Mouse (Mus musculus) lung, embryonic 15.5 days (tissue): ENCODE measurements around the gene Rhox4a. TPM values are rescaled to one million over a fixed set of nuclear protein-coding genes. Genes with fewer than 3 reads are reported as not detected.
"Not testable (repeated sequence)": the region's sequence is repeated elsewhere in the genome, so short reads cannot be mapped to it uniquely, and the experiment has no call there.

ENCODE experiments used
- ATAC-seq: fragments of 200-750 bp; cut with Nextera tagmentation; 2 replicates; pipeline ENCODE4 v1.8.0; 2017; ENCODE audit warnings: moderate number of reproducible peaks, borderline replicate concordance; ENCODE audit not compliant: low FRiP score, low TSS enrichment; ENCODE audit errors: extremely low read depth
- H3K27ac ChIP-seq: fragments of 300-500 bp; sonication (generic); 2 replicates; pipeline ENCODE4 v1.5.1; 2015; ENCODE audit warnings: moderate library complexity, mild to moderate bottlenecking, inconsistent platforms
- H3K27me3 ChIP-seq: fragments of 300-500 bp; sonication (generic); 2 replicates; pipeline ENCODE4 v1.6.1; 2015; ENCODE audit warnings: inconsistent platforms
- H3K36me3 ChIP-seq: fragments of 300-500 bp; sonication (generic); 2 replicates; pipeline ENCODE4 v1.6.1; 2015; ENCODE audit warnings: inconsistent platforms
- H3K4me1 ChIP-seq: fragments of 300-500 bp; sonication (generic); 2 replicates; pipeline ENCODE4 v1.6.1; 2015; ENCODE audit warnings: inconsistent platforms
- H3K4me2 ChIP-seq: fragments of 300-500 bp; sonication (generic); 2 replicates; pipeline ENCODE4 v1.6.1; 2015; ENCODE audit warnings: inconsistent platforms, mild to moderate bottlenecking, moderate library complexity
- H3K4me3 ChIP-seq: fragments of 300-500 bp; sonication (generic); 2 replicates; pipeline ENCODE4 v1.5.1; 2015; ENCODE audit warnings: mild to moderate bottlenecking, inconsistent platforms
- H3K9ac ChIP-seq: fragments of 300-500 bp; sonication (generic); 2 replicates; pipeline ENCODE4 v1.6.1; 2015; ENCODE audit warnings: inconsistent platforms
- H3K9me3 ChIP-seq: fragments of 300-500 bp; sonication (generic); 2 replicates; pipeline ENCODE4 v1.6.1; 2016; ENCODE audit warnings: inconsistent platforms
- WGBS: fragments of 180-500 bp; shearing (Covaris S2); methylation state at CpG from one replicate; pipeline ENCODE4 v1.1.7; 2015; 5-methylcytosine and 5-hydroxymethylcytosine counted together
- polyA plus RNA-seq: library from polyadenylated mRNA; unstranded; fragments of >200 nt; fragmentation: Nextera tagmentation; extraction: Ambion mirVana; gene quantifications from 2 replicates; pipeline ENCODE4 v1.2.1, GENCODE M21; 2015

Gene Rhox4a
- polyA plus RNA-seq: not detected in 2 replicates

DNA sequence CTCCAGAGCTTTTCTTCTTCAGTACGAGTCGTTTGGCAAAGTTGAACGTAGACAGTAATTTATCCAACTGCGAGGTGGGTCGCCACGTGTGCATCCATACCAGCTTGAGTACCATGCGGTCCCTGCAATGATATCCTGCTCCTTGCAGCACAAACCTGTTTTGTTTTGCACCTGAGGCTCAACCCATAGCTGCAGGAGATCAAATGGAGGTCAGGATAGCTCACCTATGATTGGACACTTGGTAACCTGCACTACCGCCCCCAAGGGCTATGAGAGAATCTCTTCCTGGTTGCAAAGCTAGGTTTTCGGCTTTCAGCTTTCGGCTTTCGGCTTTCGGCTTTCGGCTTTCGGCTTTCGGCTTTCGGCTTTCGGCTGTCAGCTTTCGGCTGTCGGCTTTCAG, at the start of gene Rhox4a:
Gene Rhox4a, plus strand, starts transcription at position 301 of the 400 bp plus-strand sequence.
- H3K9me3 ChIP-seq, ATAC-seq, H3K27me3 ChIP-seq, H3K4me3 ChIP-seq, H3K4me1 ChIP-seq, H3K4me2 ChIP-seq, H3K9ac ChIP-seq, H3K36me3 ChIP-seq, H3K27ac ChIP-seq: not testable (repeated sequence)
- 80% methylated on average over 8 of the region's 19 CpGs for WGBS

- not testable (repeated sequence) for H3K36me3 ChIP-seq, H3K4me1 ChIP-seq, H3K4me3 ChIP-seq, H3K9ac ChIP-seq, ATAC-seq, H3K27me3 ChIP-seq, H3K27ac ChIP-seq, H3K4me2 ChIP-seq, H3K9me3 ChIP-seq
- 54% methylated on average over 1 of the region's 1 CpGs for WGBS
Observed at GRCm38 (mm10) chrX:37222158-37222557, 43.0 kb upstream of the Rhox4a start, which contains the start of gene Rhox1. Rhox1 (minus strand) TSS chrX:37222258.

DNA sequence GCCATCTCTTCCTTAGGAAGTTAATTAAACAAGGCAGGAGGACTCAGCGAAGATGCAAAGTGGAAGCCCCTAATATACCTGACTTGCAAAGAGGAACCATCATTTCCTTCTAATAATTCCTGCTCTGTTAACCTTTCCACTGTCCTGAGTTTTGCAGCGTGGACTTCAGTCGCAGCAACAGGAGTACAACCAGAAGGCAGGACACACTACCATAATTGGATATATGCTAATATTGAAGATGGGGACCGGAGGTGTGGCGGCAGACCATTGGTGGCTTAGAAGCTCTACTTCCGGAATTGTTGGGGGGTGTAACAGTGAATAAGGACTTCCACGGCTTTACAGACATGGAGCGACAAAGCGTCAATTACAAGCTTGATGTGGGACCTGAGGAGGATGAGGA, 20.5 kb upstream of the Rhox4a start, which contains the start of gene Rhox2a:
Gene Rhox2a, plus strand, starts transcription at position 301 of the 400 bp plus-strand sequence.
- H3K27me3 ChIP-seq, H3K9ac ChIP-seq, H3K4me1 ChIP-seq, ATAC-seq, H3K4me3 ChIP-seq, H3K9me3 ChIP-seq, H3K4me2 ChIP-seq, H3K27ac ChIP-seq, H3K36me3 ChIP-seq: not testable (repeated sequence)
- 100% methylated on average over 2 of the region's 9 CpGs for WGBS

DNA sequence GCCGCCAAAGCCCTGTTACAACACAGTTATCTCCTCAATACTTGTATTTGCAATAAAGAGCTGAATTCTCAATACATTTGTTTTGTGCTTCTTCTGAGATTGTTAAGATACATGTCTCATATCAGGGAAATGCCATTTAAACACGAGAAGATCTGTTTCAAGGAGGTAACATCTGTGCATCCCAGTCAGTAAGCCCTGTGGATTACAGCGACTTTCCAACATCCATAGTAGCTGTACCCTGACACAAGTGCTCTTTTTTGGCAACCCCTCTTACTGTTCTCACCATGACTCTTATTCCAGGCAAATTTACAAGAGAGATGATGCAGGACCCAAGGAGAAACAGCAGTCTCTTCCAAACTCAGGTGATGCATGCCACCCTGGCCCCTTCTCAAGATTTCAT, 15.5 kb upstream of the Rhox4a start, which contains the start of gene Rhox3a:
Gene Rhox3a, plus strand, starts transcription at position 301 of the 400 bp plus-strand sequence.
- H3K9ac ChIP-seq, H3K27ac ChIP-seq, H3K4me1 ChIP-seq, H3K4me2 ChIP-seq, H3K9me3 ChIP-seq, H3K4me3 ChIP-seq, ATAC-seq, H3K27me3 ChIP-seq, H3K36me3 ChIP-seq: not testable (repeated sequence)
- 100% methylated on average over 1 of the region's 3 CpGs for WGBS

Other genes starting within 250 kb of the Rhox4a start
- not detected in 2 replicates for gene Sowahd, start 216.5 kb upstream of the Rhox4a start, polyA plus RNA-seq
- gene Rpl39, start 179.9 kb upstream of the Rhox4a start, polyA plus RNA-seq: 509 and 532 TPM in 2 replicates
- gene Upf3b, start 155.0 kb upstream of the Rhox4a start, polyA plus RNA-seq: 18.7 and 20.7 TPM in 2 replicates
- 11.8 and 14.3 TPM in 2 replicates for gene Nkap, start 138.5 kb upstream of the Rhox4a start, polyA plus RNA-seq
- 0.31 and 0.64 TPM in 2 replicates for gene Akap14, start 96.5 kb upstream of the Rhox4a start, polyA plus RNA-seq
- gene Ndufa1, start 74.2 kb upstream of the Rhox4a start, polyA plus RNA-seq: 399 and 410 TPM in 2 replicates
- 8.4 and 9.1 TPM in 2 replicates for gene Rnf113a1, start 74.1 kb upstream of the Rhox4a start, polyA plus RNA-seq
- not detected in 2 replicates for gene Gm9, start 54.3 kb upstream of the Rhox4a start, polyA plus RNA-seq
- gene Rhox1, start 43.1 kb upstream of the Rhox4a start, polyA plus RNA-seq: not detected in 2 replicates
- gene Rhox2a, start 20.4 kb upstream of the Rhox4a start, polyA plus RNA-seq: not detected in 2 replicates
- gene Rhox3a, start 15.4 kb upstream of the Rhox4a start, polyA plus RNA-seq: not detected in 2 replicates
- gene Rhox3a2, start 114.7 kb downstream of the Rhox4a start, polyA plus RNA-seq: not detected in 2 replicates
- gene Rhox4a2, start 125.5 kb downstream of the Rhox4a start, polyA plus RNA-seq: 0.49 TPM in 1 of 2 replicates, not detected in the other
- gene Rhox2b, start 146.7 kb downstream of the Rhox4a start, polyA plus RNA-seq: not detected in 2 replicates
- gene Rhox4b, start 167.2 kb downstream of the Rhox4a start, polyA plus RNA-seq: 0.10 TPM in 1 of 2 replicates, not detected in the other
- gene Rhox2c, start 188.3 kb downstream of the Rhox4a start, polyA plus RNA-seq: not detected in 2 replicates
- not detected in 2 replicates for gene Rhox3c, start 193.2 kb downstream of the Rhox4a start, polyA plus RNA-seq
- gene Rhox4c, start 215.0 kb downstream of the Rhox4a start, polyA plus RNA-seq: not detected in 2 replicates
- not detected in 2 replicates for gene Rhox2d, start 228.1 kb downstream of the Rhox4a start, polyA plus RNA-seq
- gene Rhox4d, start 249.0 kb downstream of the Rhox4a start, polyA plus RNA-seq: not detected in 2 replicates